In genomic region chr4:82532443-82533191, GRCm38 (mm10) we compare ENCODE assay signal across 9 mouse cellular contexts.
DNase-seq lines count a peak whose midpoint lies in the region; ATAC-seq and TF ChIP-seq lines count a peak whose summit lies in the region.
"Had no signal": no experiment of that assay in that cellular context is flagged by ENCODE, and none has a peak within 500 bp of the region (broad histone marks: within the 10 kb centered on the region; RNA-seq: fewer than 3 reads in every experiment).

No protein-coding gene starts in this region.

- peaks cover 44% of the 10 kb centered on the region for H3K4me1 ChIP-seq in embryonic facial prominence, embryonic 15.5 days
- peaks cover 16% of the 10 kb centered on the region; the same call in 1 of the 2 replicates for H3K4me1 ChIP-seq in hindbrain, postnatal 0 days (ENCODE audit: insufficient read depth, low read length)
- peaks cover 35% of the 10 kb centered on the region for H3K4me1 ChIP-seq in midbrain, embryonic 15.5 days

- peak overlapping the region; percentile 88 for H3K27ac ChIP-seq in embryonic facial prominence, embryonic 15.5 days (replicated peaks)
- H3K27ac ChIP-seq in hindbrain, postnatal 0 days: peak overlapping the region; percentile 89
- peak overlapping the region; percentile 83 for H3K27ac ChIP-seq in midbrain, embryonic 15.5 days
- H3K27ac ChIP-seq: kidney, postnatal 0 days had no signal

- H3K4me2 ChIP-seq in embryonic facial prominence, embryonic 15.5 days (replicated peaks): peak overlapping the region; percentile 33
- H3K4me2 ChIP-seq in hindbrain, postnatal 0 days (ENCODE audit: low read depth, low read length): peak overlapping the region; percentile 42
- peak overlapping the region; percentile 29 for H3K4me2 ChIP-seq in midbrain, embryonic 15.5 days

- H3K4me3 ChIP-seq in embryonic facial prominence, embryonic 15.5 days (replicated peaks): 0 out of 2 replicates have a peak overlapping the region, but pooled peaks have one; percentile 2
- H3K4me3 ChIP-seq in hindbrain, postnatal 0 days (ENCODE audit: low read length): no peak overlapping the region
- no peak overlapping the region for H3K4me3 ChIP-seq in midbrain, embryonic 15.5 days

- ATAC-seq in embryonic facial prominence, embryonic 15.5 days (ENCODE audit: insufficient number of reproducible peaks, low FRiP score, low TSS enrichment, low read depth): no peak
- ATAC-seq in hindbrain, postnatal 0 days: peak; percentile 89
- ATAC-seq in midbrain, embryonic 15.5 days (replicated peaks): peak; percentile 85
- no peak for ATAC-seq in activated CD4-positive, CD25-positive, alpha-beta regulatory T cell, adult 4 months

- no peaks in the 10 kb centered on the region for H3K9me3 ChIP-seq in embryonic facial prominence, embryonic 15.5 days (replicated peaks)
- H3K9me3 ChIP-seq in hindbrain, postnatal 0 days (ENCODE audit: low read length): no peaks in the 10 kb centered on the region
- H3K9me3 ChIP-seq in midbrain, embryonic 15.5 days: no peaks in the 10 kb centered on the region

- 15% methylated on average over 11 of the region's 11 CpGs for WGBS in embryonic facial prominence, embryonic 15.5 days
- 10% methylated on average over 11 of the region's 11 CpGs for WGBS in hindbrain, postnatal 0 days
- 5% methylated on average over 11 of the region's 11 CpGs for WGBS in midbrain, embryonic 15.5 days

- peak; percentile 54 for DNase-seq in retina, postnatal 1 day
- DNase-seq in retina, embryonic 14.5 days (ENCODE audit: low spot score): no peak
- peak; percentile 86 for DNase-seq in hindbrain, postnatal 0 days (ENCODE audit: low spot score)
- DNase-seq in ovary, adult 18-20 months (ENCODE audit: low spot score): no peak
- DNase-seq in thymus, postnatal 14 days: no peak

- no peak for TF ChIP-seq CTCF in hindbrain, postnatal 0 days (IDR thresholded peaks at IDR 0.05; ENCODE audit: low read depth)

- no peaks in the 10 kb centered on the region for H3K36me3 ChIP-seq in embryonic facial prominence, embryonic 15.5 days
- no peaks in the 10 kb centered on the region for H3K36me3 ChIP-seq in hindbrain, postnatal 0 days (ENCODE audit: insufficient read depth, low read length)
- H3K36me3 ChIP-seq in midbrain, embryonic 15.5 days (replicated peaks): no peaks in the 10 kb centered on the region

- H3K9ac ChIP-seq in embryonic facial prominence, embryonic 15.5 days: no peak overlapping the region
- H3K9ac ChIP-seq in hindbrain, postnatal 0 days (replicated peaks; ENCODE audit: low read length): peak overlapping the region; percentile 13; the same call in 1 of the 2 replicates
- no peak overlapping the region for H3K9ac ChIP-seq in midbrain, embryonic 15.5 days

- H3K27me3 ChIP-seq in embryonic facial prominence, embryonic 15.5 days: peaks cover 6% of the 10 kb centered on the region
- no peaks in the 10 kb centered on the region for H3K27me3 ChIP-seq in hindbrain, postnatal 0 days (ENCODE audit: insufficient read depth, low read length)
- H3K27me3 ChIP-seq in midbrain, embryonic 15.5 days (replicated peaks): peaks cover 16% of the 10 kb centered on the region

Comparison
In these comparisons a context has a peak if more than half of its experiments do, and no peak if none do; other contexts are left out.
1. DNase-seq: peak in retina, postnatal 1 day (single experiment) and hindbrain, postnatal 0 days (single experiment); none in retina, embryonic 14.5 days (single experiment), ovary, adult 18-20 months (single experiment) and thymus, postnatal 14 days (single experiment).
2. ATAC-seq: peak in hindbrain, postnatal 0 days (single experiment) and midbrain, embryonic 15.5 days (single experiment); none in embryonic facial prominence, embryonic 15.5 days (single experiment) and activated CD4-positive, CD25-positive, alpha-beta regulatory T cell, adult 4 months (single experiment).
3. Peak in every context shown above with its lines, with median percentiles within 50 percentile points of each other: H3K27ac ChIP-seq and H3K4me2 ChIP-seq.